Mouse (Mus musculus) forebrain, embryonic 15.5 days (tissue): ENCODE measurements around the gene Lpar3. TPM values are rescaled to one million over a fixed set of nuclear protein-coding genes. Genes with fewer than 3 reads are reported as not detected.

Experiments
- ATAC-seq: fragments of 200-750 bp; cut with Nextera tagmentation; replicated peaks from 2 replicates; pipeline ENCODE4 v1.8.0; 2017; ENCODE audit warnings: mild to moderate bottlenecking, moderate TSS enrichment, moderate library complexity
- H3K27ac ChIP-seq: fragments of 300-500 bp; sonication (generic); replicated peaks from 2 replicates; pipeline ENCODE4 v1.5.1; 2015; ENCODE audit warnings: mild to moderate bottlenecking, inconsistent platforms
- H3K27me3 ChIP-seq: fragments of 300-500 bp; sonication (generic); 2 replicates; pipeline ENCODE4 v1.6.1; 2015; ENCODE audit warnings: inconsistent platforms
- H3K36me3 ChIP-seq: fragments of 300-500 bp; sonication (generic); 2 replicates; pipeline ENCODE4 v1.6.1; 2015; ENCODE audit warnings: mild to moderate bottlenecking, inconsistent platforms
- H3K4me1 ChIP-seq: fragments of 300-500 bp; sonication (generic); 2 replicates; pipeline ENCODE4 v1.6.1; 2015; ENCODE audit warnings: inconsistent platforms
- H3K4me2 ChIP-seq: fragments of 300-500 bp; sonication (generic); replicated peaks from 2 replicates; pipeline ENCODE4 v1.6.1; 2015; ENCODE audit warnings: mild to moderate bottlenecking, inconsistent platforms
- H3K4me3 ChIP-seq: fragments of 300-500 bp; sonication (generic); 2 replicates; pipeline ENCODE4 v1.5.1; 2015; ENCODE audit warnings: mild to moderate bottlenecking, inconsistent platforms
- H3K9ac ChIP-seq: fragments of 300-500 bp; sonication (generic); replicated peaks from 2 replicates; pipeline ENCODE4 v1.6.1; 2015; ENCODE audit warnings: mild to moderate bottlenecking, inconsistent platforms
- H3K9me3 ChIP-seq: fragments of 300-500 bp; sonication (generic); 2 replicates; pipeline ENCODE4 v1.6.1; 2016; ENCODE audit warnings: inconsistent platforms
- WGBS: fragments of 180-500 bp; shearing (Covaris S2); methylation state at CpG from one replicate; pipeline ENCODE4 v1.1.7; 2015; ENCODE audit warnings: mixed read lengths; 5-methylcytosine and 5-hydroxymethylcytosine counted together
- polyA plus RNA-seq: library from polyadenylated mRNA; unstranded; fragments of >200 nt; fragmentation: Nextera tagmentation; extraction: Ambion mirVana; gene quantifications from 2 replicates; pipeline ENCODE4 v1.2.1, GENCODE M21; 2015

Gene Lpar3
- polyA plus RNA-seq, 1 experiment from 2014 or later: 0.18 TPM

DNA sequence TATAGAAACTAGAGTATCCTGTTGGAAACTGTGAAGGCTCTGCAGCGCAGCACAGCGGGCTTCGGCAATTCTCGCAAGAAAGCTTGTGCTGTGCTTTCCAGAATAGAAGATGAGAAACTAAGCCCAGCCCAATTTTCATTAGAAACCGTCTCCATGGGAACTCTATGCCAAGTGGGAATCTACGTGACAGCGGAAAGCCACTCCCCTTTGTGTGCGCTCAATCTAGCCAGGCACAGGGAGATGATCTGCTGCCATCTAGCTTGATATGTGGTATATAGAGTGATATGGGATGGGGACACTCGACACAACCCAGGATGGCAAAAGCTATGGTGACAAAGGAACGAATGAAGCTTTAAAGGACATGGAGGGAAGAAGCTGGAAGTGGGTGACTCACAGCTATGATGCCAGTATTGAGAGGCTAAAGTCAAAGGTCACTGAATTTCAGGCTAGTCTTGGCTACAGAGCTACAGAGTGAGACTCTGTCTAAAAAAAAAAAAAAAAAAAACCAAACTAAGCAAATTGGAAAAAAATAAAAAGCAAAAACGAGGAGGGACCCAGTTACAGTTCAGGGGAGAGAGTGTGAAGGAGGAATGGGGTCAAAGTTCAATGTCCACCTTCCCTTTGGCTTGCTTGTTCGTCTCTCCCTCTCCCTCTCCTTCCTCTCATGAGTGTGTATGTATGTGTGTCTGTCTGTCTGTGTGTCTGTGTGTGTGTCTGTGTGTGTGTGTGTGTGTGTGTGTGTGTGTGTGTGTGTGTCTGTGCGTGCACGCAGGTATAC, 47.5 kb downstream of the Lpar3 start:
- no peaks in the 10 kb centered on the region for H3K27me3 ChIP-seq
- no peaks in the 10 kb centered on the region for H3K4me1 ChIP-seq
- H3K27ac ChIP-seq: no peak overlapping the region
- H3K4me3 ChIP-seq: no peak overlapping the region
- no peak overlapping the region for H3K9ac ChIP-seq
- no peaks in the 10 kb centered on the region for H3K36me3 ChIP-seq
- H3K9me3 ChIP-seq: no peaks in the 10 kb centered on the region
- ATAC-seq: peak; percentile 87
- 72% methylated on average over 14 of the region's 14 CpGs for WGBS
- no peak overlapping the region for H3K4me2 ChIP-seq

DNA sequence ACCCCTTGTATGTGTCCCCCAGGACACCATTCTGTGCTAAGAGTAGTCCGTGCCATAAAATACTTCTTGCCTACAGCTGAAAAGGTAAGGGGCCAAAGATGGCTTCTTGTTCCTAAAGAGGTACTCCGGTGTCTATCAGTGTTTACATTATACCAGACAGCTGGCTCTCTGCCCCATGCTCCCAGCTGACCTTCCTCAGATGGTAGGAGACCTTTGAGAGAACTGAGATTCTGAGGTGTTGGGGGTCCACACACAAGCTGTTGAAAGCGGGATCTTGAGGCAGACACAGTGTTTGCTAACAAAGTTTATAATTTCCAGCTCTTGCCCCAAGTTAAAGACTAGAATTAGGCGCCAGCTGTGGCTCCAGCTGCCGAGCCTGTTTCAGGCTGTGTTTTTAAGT, 53.7 kb downstream of the Lpar3 start:
- Histone ChIP-seq H3K4me2 (no peak overlapping the region), H3K27me3 (no peaks in the 10 kb centered on the region), H3K9me3 (no peaks in the 10 kb centered on the region), H3K27ac (no peak overlapping the region), H3K4me1 (no peaks in the 10 kb centered on the region), H3K4me3 (no peak overlapping the region), H3K36me3 (no peaks in the 10 kb centered on the region), H3K9ac (no peak overlapping the region)
- ATAC-seq: no peak
- 84% methylated on average over 5 of the region's 5 CpGs for WGBS

- Histone ChIP-seq H3K27ac (no peak overlapping the region), H3K4me2 (no peak overlapping the region), H3K4me3 (no peak overlapping the region), H3K9ac (no peak overlapping the region), H3K36me3 (no peaks in the 10 kb centered on the region), H3K4me1 (no peaks in the 10 kb centered on the region), H3K9me3 (no peaks in the 10 kb centered on the region), H3K27me3 (no peaks in the 10 kb centered on the region)
- no peak for ATAC-seq
- WGBS: 87% methylated on average over 11 of the region's 11 CpGs
These were observed 54.7 kb downstream of the Lpar3 start for GRCm38 (mm10) chr3:146275360-146276025.

DNA sequence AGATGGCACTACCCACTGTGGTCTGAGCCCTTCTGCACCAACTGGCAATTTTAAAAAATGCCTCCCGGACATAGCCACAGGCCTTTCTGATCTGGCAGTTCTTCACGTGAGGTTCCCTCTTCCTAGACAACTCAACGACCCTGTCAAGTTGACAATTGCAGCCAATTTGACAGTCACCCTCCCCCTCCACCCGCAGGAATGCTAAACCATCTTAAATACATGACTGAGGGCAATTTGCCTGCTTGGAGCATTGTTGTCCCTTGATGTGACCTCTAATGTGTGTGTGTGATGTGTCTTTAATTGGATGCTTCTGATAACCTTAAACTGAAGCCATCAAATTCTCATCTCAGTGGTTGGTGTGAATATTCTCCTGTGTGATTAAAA, 55.3 kb downstream of the Lpar3 start:
- no peak overlapping the region for H3K27ac ChIP-seq
- no peaks in the 10 kb centered on the region for H3K9me3 ChIP-seq
- no peaks in the 10 kb centered on the region for H3K36me3 ChIP-seq
- H3K4me1 ChIP-seq: no peaks in the 10 kb centered on the region
- ATAC-seq: no peak
- no peaks in the 10 kb centered on the region for H3K27me3 ChIP-seq
- H3K9ac ChIP-seq: no peak overlapping the region
- 44% methylated on average over 4 of the region's 4 CpGs for WGBS
- no peak overlapping the region for H3K4me3 ChIP-seq
- H3K4me2 ChIP-seq: no peak overlapping the region

DNA sequence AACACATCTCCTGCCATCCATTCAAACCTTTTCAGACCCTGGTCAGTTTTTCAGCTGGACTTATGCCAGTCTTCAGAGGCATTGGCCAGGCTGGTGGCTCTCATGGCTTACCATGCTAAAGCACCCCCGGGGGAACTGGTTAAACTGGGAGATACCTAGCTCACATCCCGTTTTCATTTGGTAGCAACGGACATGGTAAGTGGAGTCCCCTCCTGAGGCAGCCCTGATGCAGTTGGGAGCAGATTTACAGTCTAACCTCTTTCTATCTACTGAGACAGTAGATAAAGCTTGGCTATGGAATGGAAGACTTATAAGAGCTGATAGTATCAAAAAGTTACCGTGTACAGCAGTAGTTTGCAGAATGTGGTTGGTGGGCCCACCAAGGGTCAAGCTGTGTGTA, 56.2 kb downstream of the Lpar3 start:
- H3K9ac ChIP-seq: no peak overlapping the region
- H3K4me2 ChIP-seq: no peak overlapping the region
- no peak for ATAC-seq
- no peaks in the 10 kb centered on the region for H3K4me1 ChIP-seq
- H3K27ac ChIP-seq: no peak overlapping the region
- no peaks in the 10 kb centered on the region for H3K9me3 ChIP-seq
- no peaks in the 10 kb centered on the region for H3K36me3 ChIP-seq
- no peak overlapping the region for H3K4me3 ChIP-seq
- no peaks in the 10 kb centered on the region for H3K27me3 ChIP-seq
- WGBS: 92% methylated on average over 4 of the region's 4 CpGs

DNA sequence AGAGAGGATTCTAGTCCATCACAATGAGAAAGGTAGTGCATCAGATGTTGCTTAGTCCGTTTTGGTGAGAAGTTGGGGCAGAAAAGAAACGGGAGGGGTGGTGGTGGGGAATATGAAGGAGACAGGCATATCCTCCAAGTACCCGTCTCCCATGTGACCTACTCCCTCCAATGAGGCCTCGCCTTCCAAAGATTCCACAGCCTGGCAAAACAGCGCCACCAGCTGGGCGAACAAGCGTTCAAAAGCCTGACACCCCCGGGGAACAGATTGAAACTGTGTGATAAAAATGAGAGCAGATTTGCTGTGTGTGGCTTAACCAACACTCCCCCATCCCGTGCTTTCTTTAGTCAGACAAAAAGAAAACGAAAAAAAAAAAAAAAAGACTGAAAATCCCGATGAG, 56.7 kb downstream of the Lpar3 start:
- H3K4me2 ChIP-seq: no peak overlapping the region
- no peak for ATAC-seq
- WGBS: 80% methylated on average over 11 of the region's 11 CpGs
- no peak overlapping the region for H3K4me3 ChIP-seq
- no peak overlapping the region for H3K27ac ChIP-seq
- no peaks in the 10 kb centered on the region for H3K27me3 ChIP-seq
- no peaks in the 10 kb centered on the region for H3K36me3 ChIP-seq
- H3K9ac ChIP-seq: no peak overlapping the region
- no peaks in the 10 kb centered on the region for H3K4me1 ChIP-seq
- H3K9me3 ChIP-seq: no peaks in the 10 kb centered on the region

- Histone ChIP-seq H3K9me3 (no peaks in the 10 kb centered on the region), H3K9ac (no peak overlapping the region), H3K4me2 (no peak overlapping the region), H3K36me3 (no peaks in the 10 kb centered on the region), H3K4me1 (no peaks in the 10 kb centered on the region), H3K27ac (no peak overlapping the region), H3K4me3 (no peak overlapping the region), H3K27me3 (no peaks in the 10 kb centered on the region)
- WGBS: 73% methylated on average over 13 of the region's 13 CpGs
- ATAC-seq: no peak
These were observed 57.7 kb downstream of the Lpar3 start for GRCm38 (mm10) chr3:146278195-146279140.

DNA sequence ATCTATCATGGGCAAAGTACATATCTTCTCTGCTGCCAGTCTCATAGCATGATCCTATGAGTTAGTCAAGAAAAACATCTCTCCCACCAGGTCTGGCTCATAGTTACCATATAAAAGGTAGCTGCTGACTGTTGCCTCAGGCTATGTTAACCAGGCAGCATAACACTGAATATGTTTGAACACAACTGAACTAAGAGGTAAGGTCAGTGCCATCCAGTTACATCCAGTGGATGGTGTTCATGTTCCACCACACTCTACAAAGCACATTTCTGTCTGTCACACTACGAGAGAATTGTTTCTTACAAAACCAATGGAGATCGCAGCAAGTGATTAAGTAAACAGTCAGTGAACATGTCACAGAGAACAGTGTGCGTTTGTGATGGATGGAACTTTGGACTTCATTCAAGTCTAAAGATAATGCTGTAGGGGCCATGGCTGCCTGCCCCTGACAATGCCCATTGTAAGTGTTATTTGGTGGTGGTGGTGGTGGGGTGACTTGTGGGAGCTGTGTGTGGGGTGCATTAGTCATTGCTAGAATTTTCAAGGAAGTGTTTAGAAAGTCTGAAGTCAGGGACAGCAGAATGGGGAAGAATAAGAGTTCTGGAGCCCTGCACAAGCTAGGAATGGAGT, 63.1 kb downstream of the Lpar3 start:
- Histone ChIP-seq H3K9ac (no peak overlapping the region), H3K9me3 (no peaks in the 10 kb centered on the region), H3K27me3 (no peaks in the 10 kb centered on the region), H3K4me3 (no peak overlapping the region), H3K4me2 (no peak overlapping the region), H3K27ac (no peak overlapping the region), H3K36me3 (no peaks in the 10 kb centered on the region), H3K4me1 (no peaks in the 10 kb centered on the region)
- ATAC-seq: no peak
- WGBS: 67% methylated on average over 3 of the region's 3 CpGs

GRCm38 (mm10) chr3:146286118-146286517, 65.4 kb downstream of the Lpar3 start:
- Histone ChIP-seq H3K4me3 (no peak overlapping the region), H3K9me3 (no peaks in the 10 kb centered on the region), H3K36me3 (no peaks in the 10 kb centered on the region), H3K4me1 (no peaks in the 10 kb centered on the region), H3K27me3 (no peaks in the 10 kb centered on the region), H3K9ac (no peak overlapping the region), H3K27ac (no peak overlapping the region), H3K4me2 (no peak overlapping the region)
- no peak for ATAC-seq
- WGBS: 70% methylated on average over 4 of the region's 4 CpGs

GRCm38 (mm10) chr3:146291928-146292327, 71.2 kb downstream of the Lpar3 start:
- H3K4me3 ChIP-seq: no peak overlapping the region
- no peaks in the 10 kb centered on the region for H3K9me3 ChIP-seq
- 75% methylated on average over 3 of the region's 3 CpGs for WGBS
- H3K27ac ChIP-seq: no peak overlapping the region
- H3K4me1 ChIP-seq: no peaks in the 10 kb centered on the region
- no peak overlapping the region for H3K9ac ChIP-seq
- H3K36me3 ChIP-seq: no peaks in the 10 kb centered on the region
- no peak for ATAC-seq
- no peaks in the 10 kb centered on the region for H3K27me3 ChIP-seq
- no peak overlapping the region for H3K4me2 ChIP-seq

DNA sequence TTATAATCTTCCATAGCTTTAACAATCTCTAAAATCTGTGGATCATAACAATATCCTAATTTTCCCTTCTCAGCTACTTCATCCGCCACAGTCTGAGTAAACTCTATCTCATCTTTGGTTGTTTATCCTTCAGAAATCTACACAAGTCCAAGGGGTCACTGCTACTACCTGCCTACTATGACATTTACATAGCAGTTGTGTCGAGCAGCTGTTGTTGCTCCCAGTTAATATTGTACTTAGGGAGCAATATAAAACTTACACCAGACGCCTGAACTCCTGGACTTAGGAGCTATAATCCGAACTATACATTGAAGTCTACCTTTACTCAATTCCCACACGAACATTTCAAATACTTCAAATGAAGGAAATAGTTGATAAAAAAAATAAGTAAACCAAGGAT, 71.8 kb downstream of the Lpar3 start:
- H3K9ac ChIP-seq: no peak overlapping the region
- no peaks in the 10 kb centered on the region for H3K9me3 ChIP-seq
- H3K4me2 ChIP-seq: no peak overlapping the region
- ATAC-seq: no peak
- 88% methylated on average over 5 of the region's 5 CpGs for WGBS
- no peaks in the 10 kb centered on the region for H3K36me3 ChIP-seq
- no peaks in the 10 kb centered on the region for H3K4me1 ChIP-seq
- no peak overlapping the region for H3K4me3 ChIP-seq
- no peaks in the 10 kb centered on the region for H3K27me3 ChIP-seq
- no peak overlapping the region for H3K27ac ChIP-seq

- no peaks in the 10 kb centered on the region for H3K27me3 ChIP-seq
- no peaks in the 10 kb centered on the region for H3K36me3 ChIP-seq
- no peak for ATAC-seq
- H3K4me2 ChIP-seq: no peak overlapping the region
- H3K4me3 ChIP-seq: no peak overlapping the region
- 88% methylated on average over 3 of the region's 3 CpGs for WGBS
- H3K9ac ChIP-seq: no peak overlapping the region
- H3K27ac ChIP-seq: no peak overlapping the region
- H3K9me3 ChIP-seq: no peaks in the 10 kb centered on the region
- H3K4me1 ChIP-seq: no peaks in the 10 kb centered on the region
These were observed 81.7 kb downstream of the Lpar3 start for GRCm38 (mm10) chr3:146302451-146302850.
